In the genomic region with DNA sequence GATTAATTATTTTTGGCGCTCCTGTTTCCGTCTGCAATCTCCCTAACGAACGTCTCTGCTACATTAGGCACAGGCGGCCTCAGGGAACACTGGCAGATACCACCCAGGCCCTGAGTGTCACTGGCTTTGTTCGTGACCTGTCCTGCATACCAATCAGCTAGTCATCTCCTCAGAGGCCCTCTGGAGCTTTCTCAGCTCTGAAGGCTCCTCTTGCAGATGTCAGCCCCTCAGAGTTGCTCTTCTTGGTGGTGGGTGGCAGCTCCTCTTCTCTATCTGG, we compare ENCODE assay signal across 21 mouse cellular contexts.
DNase-seq lines count a peak whose midpoint lies in the region; ATAC-seq and TF ChIP-seq lines count a peak whose summit lies in the region.
"Had no signal": no experiment of that assay in that cellular context is flagged by ENCODE, and none has a peak within 500 bp of the region (broad histone marks: within the 10 kb centered on the region; RNA-seq: fewer than 3 reads in every experiment).

No protein-coding gene starts in this region.

- no peak overlapping the region for H3K9ac ChIP-seq in hindbrain, postnatal 0 days (replicated peaks; ENCODE audit: low read length)
- no peak overlapping the region for H3K9ac ChIP-seq in midbrain, embryonic 14.5 days (replicated peaks; ENCODE audit: low read length)
- H3K9ac ChIP-seq in hindbrain, embryonic 12.5 days: no peak overlapping the region
- H3K9ac ChIP-seq in hindbrain, embryonic 14.5 days: no peak overlapping the region
- H3K9ac ChIP-seq: embryonic facial prominence, embryonic 15.5 days; heart, embryonic 15.5 days had no signal

- no peak for DNase-seq in hindbrain, embryonic 10.5 days (ENCODE audit: low spot score)
- DNase-seq in hindbrain, postnatal 0 days (ENCODE audit: low spot score): no peak
- DNase-seq in midbrain, embryonic 14.5 days: peak; percentile 43
- DNase-seq in midbrain, embryonic 10.5 days (ENCODE audit: low spot score): no peak
- DNase-seq in hindbrain, embryonic 14.5 days (ENCODE audit: low spot score): no peak
- DNase-seq in left cerebral cortex, postnatal 14 days (ENCODE audit: low spot score in 2 of 2): no peak
- DNase-seq in left cerebral cortex, postnatal 36 days (ENCODE audit: low spot score in 2 of 2): no peak
- DNase-seq: adrenal gland, adult 2 months; adrenal gland, postnatal 25 days; cerebellum, adult 8-10 months; cerebellum, postnatal 14 days; embryo, embryonic 11 days; gastrocnemius, postnatal 14 days; heart, adult 2 months; heart, postnatal 14 days had no signal

- H3K27ac ChIP-seq in hindbrain, embryonic 10.5 days: peak overlapping the region; percentile 69
- H3K27ac ChIP-seq in hindbrain, postnatal 0 days: no peak overlapping the region
- peak overlapping the region; percentile 55; the same call in 1 of the 2 replicates for H3K27ac ChIP-seq in midbrain, embryonic 14.5 days (replicated peaks; ENCODE audit: low read depth, low read length)
- H3K27ac ChIP-seq in midbrain, embryonic 10.5 days (replicated peaks): no peak overlapping the region
- H3K27ac ChIP-seq in hindbrain, embryonic 12.5 days: peak overlapping the region; percentile 76
- H3K27ac ChIP-seq in hindbrain, embryonic 14.5 days: 0 out of 2 replicates have a peak overlapping the region, but pooled peaks have one; percentile 26
- H3K27ac ChIP-seq: embryonic facial prominence, embryonic 15.5 days; heart, adult 2 months; heart, embryonic 15.5 days had no signal

- no peak overlapping the region for H3K4me3 ChIP-seq in hindbrain, embryonic 10.5 days
- H3K4me3 ChIP-seq in hindbrain, postnatal 0 days (ENCODE audit: low read length): no peak overlapping the region
- H3K4me3 ChIP-seq in midbrain, embryonic 14.5 days (replicated peaks; ENCODE audit: low read depth, low read length): no peak overlapping the region
- no peak overlapping the region for H3K4me3 ChIP-seq in midbrain, embryonic 10.5 days
- H3K4me3 ChIP-seq in hindbrain, embryonic 12.5 days: no peak overlapping the region
- no peak overlapping the region for H3K4me3 ChIP-seq in hindbrain, embryonic 14.5 days (replicated peaks; ENCODE audit: low read length)
- H3K4me3 ChIP-seq: embryonic facial prominence, embryonic 15.5 days; erythroblast, embryonic 14.5 days; heart, adult 2 months; heart, embryonic 15.5 days had no signal

- WGBS in hindbrain, embryonic 10.5 days: 79% methylated on average over 6 of the region's 6 CpGs
- WGBS in hindbrain, postnatal 0 days: 32% methylated on average over 6 of the region's 6 CpGs
- 38% methylated on average over 6 of the region's 6 CpGs for WGBS in midbrain, embryonic 14.5 days
- WGBS in midbrain, embryonic 10.5 days: 85% methylated on average over 6 of the region's 6 CpGs
- 51% methylated on average over 6 of the region's 6 CpGs for whole genome bisulfite sequencing in hindbrain, embryonic 12.5 days
- WGBS in hindbrain, embryonic 14.5 days: 24% methylated on average over 6 of the region's 6 CpGs

- intact Hi-C loops in left cerebral cortex, postnatal 14 days (cut with DNase I): no loop called here
- intact Hi-C loops in left cerebral cortex, postnatal 36 days (cut with DNase I): no loop called here

- H3K4me2 ChIP-seq in hindbrain, postnatal 0 days (ENCODE audit: low read depth, low read length): no peak overlapping the region
- H3K4me2 ChIP-seq in midbrain, embryonic 14.5 days (ENCODE audit: low read length): no peak overlapping the region
- H3K4me2 ChIP-seq in hindbrain, embryonic 12.5 days (replicated peaks): no peak overlapping the region
- no peak overlapping the region for H3K4me2 ChIP-seq in hindbrain, embryonic 14.5 days (replicated peaks)
- H3K4me2 ChIP-seq: embryonic facial prominence, embryonic 15.5 days; heart, embryonic 11.5 days; heart, embryonic 15.5 days had no signal

- H3K36me3 ChIP-seq in hindbrain, embryonic 10.5 days: no peaks in the 10 kb centered on the region
- H3K36me3 ChIP-seq in hindbrain, postnatal 0 days (ENCODE audit: insufficient read depth, low read length): no peaks in the 10 kb centered on the region
- H3K36me3 ChIP-seq in midbrain, embryonic 14.5 days (ENCODE audit: control insufficient read depth, insufficient read depth, low read length): no peaks in the 10 kb centered on the region
- H3K36me3 ChIP-seq in midbrain, embryonic 10.5 days: no peaks in the 10 kb centered on the region
- no peaks in the 10 kb centered on the region for H3K36me3 ChIP-seq in hindbrain, embryonic 12.5 days
- no peaks in the 10 kb centered on the region for H3K36me3 ChIP-seq in hindbrain, embryonic 14.5 days (replicated peaks; ENCODE audit: control insufficient read depth, insufficient read depth)
- H3K36me3 ChIP-seq: embryonic facial prominence, embryonic 15.5 days; heart, embryonic 15.5 days had no signal

- H3K9me3 ChIP-seq in hindbrain, embryonic 10.5 days: no peaks in the 10 kb centered on the region
- no peaks in the 10 kb centered on the region for H3K9me3 ChIP-seq in hindbrain, postnatal 0 days (ENCODE audit: low read length)
- no peaks in the 10 kb centered on the region for H3K9me3 ChIP-seq in midbrain, embryonic 14.5 days (ENCODE audit: control insufficient read depth, low read length)
- no peaks in the 10 kb centered on the region for H3K9me3 ChIP-seq in midbrain, embryonic 10.5 days (replicated peaks)
- H3K9me3 ChIP-seq in hindbrain, embryonic 12.5 days (replicated peaks): no peaks in the 10 kb centered on the region
- no peaks in the 10 kb centered on the region for H3K9me3 ChIP-seq in hindbrain, embryonic 14.5 days (ENCODE audit: control insufficient read depth, low read length)
- H3K9me3 ChIP-seq: embryonic facial prominence, embryonic 15.5 days; heart, embryonic 15.5 days had no signal

- TF ChIP-seq CTCF in hindbrain, postnatal 0 days (IDR thresholded peaks at IDR 0.05; ENCODE audit: low read depth): no peak

- peaks cover 63% of the 10 kb centered on the region for H3K4me1 ChIP-seq in hindbrain, embryonic 10.5 days (replicated peaks)
- no peaks in the 10 kb centered on the region for H3K4me1 ChIP-seq in hindbrain, postnatal 0 days (ENCODE audit: insufficient read depth, low read length)
- peaks cover 22% of the 10 kb centered on the region for H3K4me1 ChIP-seq in midbrain, embryonic 14.5 days (ENCODE audit: control insufficient read depth, insufficient read depth, low read length)
- H3K4me1 ChIP-seq in midbrain, embryonic 10.5 days: peaks cover 36% of the 10 kb centered on the region
- peaks cover 36% of the 10 kb centered on the region for H3K4me1 ChIP-seq in hindbrain, embryonic 12.5 days
- H3K4me1 ChIP-seq in hindbrain, embryonic 14.5 days (replicated peaks; ENCODE audit: control insufficient read depth, insufficient read depth, low read length): peaks cover 35% of the 10 kb centered on the region
- H3K4me1 ChIP-seq: heart, embryonic 15.5 days had no signal

- no peak for ATAC-seq in hindbrain, postnatal 0 days
- ATAC-seq in midbrain, embryonic 14.5 days (ENCODE audit: low FRiP score, low TSS enrichment): no peak
- ATAC-seq in hindbrain, embryonic 12.5 days (ENCODE audit: low FRiP score): peak; percentile 35; the same call in 1 of the 2 replicates
- no peak; the same call in 1 of the 2 replicates for ATAC-seq in hindbrain, embryonic 14.5 days (ENCODE audit: low FRiP score)
- ATAC-seq: inflammation-experienced regulatory T-cells, adult 6 months had no signal

- H3K27me3 ChIP-seq in hindbrain, embryonic 10.5 days (ENCODE audit: insufficient read depth, poor library complexity, severe bottlenecking): 0 out of 2 replicates have a peak, but pooled peaks cover 8% of the 10 kb centered on the region
- H3K27me3 ChIP-seq in hindbrain, postnatal 0 days (ENCODE audit: insufficient read depth, low read length): no peaks in the 10 kb centered on the region
- H3K27me3 ChIP-seq in midbrain, embryonic 14.5 days (ENCODE audit: control insufficient read depth, insufficient read depth, low read length): no peaks in the 10 kb centered on the region
- H3K27me3 ChIP-seq in midbrain, embryonic 10.5 days (ENCODE audit: low read depth, poor library complexity, severe bottlenecking): 0 out of 2 replicates have a peak, but pooled peaks cover 4% of the 10 kb centered on the region
- H3K27me3 ChIP-seq in hindbrain, embryonic 12.5 days: no peaks in the 10 kb centered on the region
- no peaks in the 10 kb centered on the region for H3K27me3 ChIP-seq in hindbrain, embryonic 14.5 days (ENCODE audit: control insufficient read depth, insufficient read depth, low read length)
- H3K27me3 ChIP-seq: embryonic facial prominence, embryonic 15.5 days; heart, embryonic 15.5 days had no signal

Comparison
In these comparisons a context has a peak if more than half of its experiments do, and no peak if none do; other contexts are left out.
1. H3K27ac ChIP-seq: peak in hindbrain, embryonic 10.5 days (single experiment), midbrain, embryonic 14.5 days (single experiment), hindbrain, embryonic 12.5 days (single experiment) and hindbrain, embryonic 14.5 days (single experiment); none in hindbrain, postnatal 0 days (single experiment) and midbrain, embryonic 10.5 days (single experiment).